Mouse (Mus musculus) liver, adult (tissue): ENCODE results near the gene Aurkb.

Experiments used
- GATA4 ChIP-seq: IDR thresholded peaks from 2 replicates; pipeline ENCODE4 v1.6.1; 2014; ENCODE audit warnings: mild to moderate bottlenecking, low read length; ENCODE audit not compliant: insufficient replicate concordance

The Aurkb gene

DNA sequence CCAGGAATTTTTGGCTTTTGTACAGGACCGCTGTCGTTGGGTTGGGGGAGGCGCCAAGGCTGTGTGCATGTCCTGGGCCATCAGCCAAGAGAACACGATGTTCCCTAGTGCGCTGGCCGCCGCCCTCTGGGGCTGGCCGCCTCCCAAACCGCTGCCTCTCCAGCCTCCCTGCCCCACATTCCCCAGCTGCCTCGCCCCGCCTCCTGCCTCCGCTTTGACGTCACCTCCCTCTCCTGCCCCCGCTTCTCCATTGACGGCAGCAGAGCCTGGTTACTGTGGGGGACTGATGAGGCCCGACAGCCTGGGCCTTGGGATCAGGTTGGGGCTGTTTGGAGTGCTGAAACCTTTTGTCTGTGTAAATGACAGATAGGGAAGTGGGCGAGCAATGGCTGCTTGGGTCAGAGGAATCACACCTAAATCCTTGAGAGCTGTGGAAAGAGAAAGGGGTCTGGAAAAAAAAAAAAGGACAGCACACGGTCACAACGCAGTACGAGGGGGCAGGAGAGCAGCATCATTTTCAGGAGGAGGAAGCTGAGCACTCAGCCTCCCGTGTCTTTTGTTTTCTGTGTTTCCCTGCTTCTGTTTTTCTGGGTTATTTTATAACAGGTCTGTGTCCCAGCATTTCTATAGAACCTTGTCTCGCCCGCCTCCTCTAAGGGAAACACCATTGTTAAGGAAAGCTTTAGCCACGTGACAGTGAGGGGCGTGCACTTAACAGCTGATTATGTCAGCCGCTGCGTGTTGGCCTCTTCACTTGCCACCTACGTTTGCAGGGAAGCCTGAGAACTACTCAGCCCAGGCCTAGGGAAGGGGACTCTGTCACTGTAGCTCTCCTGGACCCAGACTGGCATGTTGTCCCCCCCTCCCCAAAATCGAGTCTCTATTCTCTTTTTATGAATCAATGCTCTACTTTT lies 51.8 kb downstream of the Aurkb start:
- peak; percentile 76; the same call in 1 of the 2 replicates for TF ChIP-seq GATA4

DNA sequence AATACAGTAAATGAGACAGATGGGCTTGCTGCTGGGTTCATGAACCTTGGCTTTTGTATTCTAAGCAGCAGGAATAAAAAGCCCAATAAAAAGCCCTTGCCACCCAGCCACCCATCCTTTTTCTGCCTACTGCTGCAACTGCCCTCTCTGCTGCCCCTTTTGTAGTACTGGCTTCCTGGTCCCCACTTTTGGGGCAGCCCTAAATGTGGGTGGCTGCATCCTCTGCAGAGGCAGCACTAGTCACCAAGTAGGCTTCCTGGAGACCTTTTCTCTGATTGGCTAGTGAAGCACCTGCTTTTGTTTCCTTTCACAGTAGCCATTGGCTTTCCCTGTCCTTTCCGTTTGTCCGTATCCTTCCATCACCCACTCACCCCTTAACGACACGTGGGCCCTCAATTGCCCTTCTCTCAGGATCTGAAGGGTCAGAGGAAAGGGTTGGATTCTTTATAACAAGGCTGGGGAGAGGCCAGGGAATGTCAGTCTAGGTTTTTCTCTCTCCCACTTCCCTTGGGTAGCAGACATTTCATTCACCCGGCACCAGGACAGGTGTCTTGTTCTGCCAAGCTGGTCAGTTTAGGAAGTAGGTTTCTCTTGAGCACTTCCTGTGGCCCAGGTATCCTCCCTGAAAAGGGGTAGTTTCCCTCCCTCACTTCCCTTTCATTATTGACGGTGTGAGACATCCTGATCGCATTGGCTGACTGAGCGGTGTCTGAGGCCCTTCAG lies 52.8 kb downstream of the Aurkb start:
- no peak for TF ChIP-seq GATA4

DNA sequence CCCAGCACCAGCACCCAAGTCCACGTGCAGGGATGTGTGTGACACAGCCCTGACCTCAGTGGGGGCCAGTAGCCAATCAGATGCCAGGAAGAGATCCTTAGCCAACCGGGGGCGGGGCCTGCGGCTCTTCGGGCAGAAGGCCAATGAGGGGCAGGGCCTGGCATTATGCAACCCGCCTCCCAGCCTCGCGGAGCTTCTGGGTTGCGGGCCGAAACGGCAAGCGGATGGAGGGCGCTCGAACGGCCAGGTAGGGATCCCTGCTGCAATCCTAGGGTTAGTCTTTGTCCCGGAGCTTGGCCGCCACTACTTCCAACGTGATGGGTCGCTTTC lies 53.3 kb downstream of the Aurkb start:
- TF ChIP-seq GATA4, result peak; percentile 52; the same call in 1 of the 2 replicates

DNA sequence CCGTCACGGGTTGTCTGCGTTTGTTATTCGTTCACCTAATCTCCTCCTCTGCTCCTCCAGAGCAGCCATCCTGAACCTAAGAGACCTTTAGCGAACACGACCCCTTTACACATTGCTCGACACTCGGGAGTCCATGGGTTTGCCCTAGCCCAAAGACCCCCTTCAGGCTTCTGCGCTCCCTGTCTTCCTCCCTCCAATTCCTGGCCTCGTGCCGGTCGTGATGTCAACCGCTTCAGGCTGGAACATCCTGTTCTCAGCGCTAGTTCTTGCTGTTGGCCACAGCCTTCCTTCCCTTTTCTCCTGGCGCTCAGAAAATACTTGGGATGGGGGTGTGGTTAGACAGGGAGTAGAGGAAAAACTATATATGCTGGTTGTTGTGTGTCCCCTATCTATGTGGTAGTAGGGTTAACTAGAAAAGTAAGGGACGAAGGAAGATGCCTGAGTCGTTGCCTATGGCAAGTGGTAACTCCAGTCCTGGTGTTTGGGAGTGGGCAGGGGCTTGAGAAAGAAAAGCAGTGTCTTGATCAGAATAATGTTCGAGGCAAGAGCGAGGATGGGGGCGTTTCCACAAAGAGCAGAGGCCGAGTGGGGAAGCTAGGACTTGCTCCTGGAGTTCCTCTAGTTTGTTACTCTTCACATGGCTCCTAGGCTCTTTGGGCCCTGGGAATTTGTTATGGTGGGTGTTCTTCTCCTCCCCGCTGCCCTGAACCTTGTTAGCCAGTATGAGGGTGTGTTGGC lies 53.9 kb downstream of the Aurkb start:
- TF ChIP-seq GATA4, result no peak

DNA sequence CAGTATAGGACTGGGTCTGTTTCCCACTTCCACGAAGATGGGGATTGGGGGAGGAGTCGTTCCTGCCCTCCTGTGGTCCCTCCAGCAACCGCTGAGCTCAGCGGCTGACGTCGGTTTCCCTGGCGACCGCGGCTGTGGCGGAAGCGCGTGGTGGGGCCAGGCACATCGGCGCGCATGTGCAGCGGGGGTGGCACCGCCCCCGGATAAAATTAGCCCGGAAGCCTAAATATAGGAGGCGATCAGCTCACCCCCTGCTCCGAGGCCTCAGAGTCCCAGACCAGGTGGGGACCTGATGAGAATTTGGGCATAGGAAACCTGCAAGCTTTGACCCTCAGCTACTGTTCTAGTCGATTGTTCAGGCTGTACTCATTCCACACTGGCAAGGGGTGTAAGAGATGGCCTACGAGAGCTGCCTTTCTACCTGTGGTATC lies 54.5 kb downstream of the Aurkb start:
- no peak; the same call in 1 of the 2 replicates for TF ChIP-seq GATA4

DNA sequence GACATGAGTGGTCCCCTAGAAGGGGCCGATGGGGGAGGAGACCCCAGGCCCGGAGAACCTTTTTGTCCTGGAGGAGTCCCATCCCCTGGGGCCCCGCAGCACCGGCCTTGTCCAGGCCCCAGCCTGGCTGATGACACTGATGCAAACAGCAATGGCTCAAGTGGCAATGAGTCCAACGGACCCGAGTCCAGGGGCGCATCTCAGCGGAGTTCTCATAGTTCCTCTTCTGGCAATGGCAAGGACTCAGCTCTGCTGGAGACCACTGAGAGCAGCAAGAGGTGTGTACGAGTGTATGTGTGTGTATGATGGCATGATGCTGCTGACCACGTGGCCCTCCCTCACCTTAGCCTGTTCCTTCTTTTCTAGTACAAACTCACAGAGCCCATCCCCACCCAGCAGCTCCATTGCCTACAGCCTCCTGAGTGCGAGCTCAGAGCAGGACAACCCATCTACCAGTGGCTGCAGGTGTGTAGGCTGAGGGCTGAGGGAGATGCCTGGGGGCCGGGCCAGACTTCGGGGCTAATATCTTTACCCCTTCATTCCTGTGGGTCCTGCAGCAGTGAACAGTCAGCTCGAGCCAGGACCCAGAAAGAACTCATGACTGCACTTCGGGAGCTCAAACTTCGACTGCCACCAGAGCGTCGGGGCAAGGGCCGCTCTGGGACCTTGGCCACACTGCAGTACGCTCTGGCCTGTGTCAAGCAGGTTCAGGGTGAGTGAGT lies 55.4 kb downstream of the Aurkb start:
- no peak for TF ChIP-seq GATA4
